Mouse (Mus musculus): Measurements from ENCODE around the gene Vmn1r71. TPM values are rescaled to one million over a fixed set of nuclear protein-coding genes. Genes with fewer than 3 reads are reported as not detected.
"Not testable (repeated sequence)": the region's sequence is repeated elsewhere in the genome, so short reads cannot be mapped to it uniquely, and the experiment has no call there.

Vmn1r71 gene
- polyA plus RNA-seq (2012; rRNA removed): not detected in 2 replicates

- H3K27me3 ChIP-seq (ENCODE audit: control insufficient read depth, insufficient read depth, low read length): no peaks in the 10 kb centered on the region
- no peak for TF ChIP-seq POLR2A (IDR thresholded peaks at IDR 0.05; ENCODE audit: borderline replicate concordance, insufficient read depth, low read length)
- no peak for TF ChIP-seq CTCF (IDR thresholded peaks at IDR 0.05; ENCODE audit: borderline replicate concordance, insufficient read depth, low read depth, low read length)
- DNase-seq: no peak
- H3K4me1 ChIP-seq (ENCODE audit: control insufficient read depth, insufficient read depth, low read length): no peaks in the 10 kb centered on the region
- H3K4me3 ChIP-seq (replicated peaks; ENCODE audit: insufficient read depth, low read depth, low read length): no peak within 1 kb of the TSS
- no peak within 1 kb of the TSS for H3K27ac ChIP-seq (ENCODE audit: insufficient read depth, low read length)
Observed at GRCm38 (mm10) chr7:10754264-10754663, at the start of gene Vmn1r71. Gene Vmn1r71, minus strand, starts transcription at chr7:10754364.

DNA sequence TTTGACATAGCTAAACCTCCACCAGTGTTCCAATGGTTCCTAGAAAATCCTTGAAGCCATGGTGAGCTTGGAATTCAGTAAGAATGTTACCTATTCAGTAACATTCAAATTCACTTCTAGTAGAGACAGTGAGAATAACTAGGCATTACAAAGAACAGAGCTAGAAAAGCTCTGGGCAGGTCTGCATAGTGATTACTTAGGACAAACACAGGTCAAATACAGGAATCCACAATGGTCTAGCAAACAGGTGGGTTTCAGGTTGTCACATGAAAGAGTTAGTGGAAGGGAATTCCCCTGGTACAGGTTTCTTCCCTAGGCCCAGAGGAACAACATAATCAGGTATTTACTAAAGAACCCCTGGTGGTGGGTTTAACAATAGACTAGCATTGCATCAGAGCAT, 3.4 kb upstream of the Vmn1r71 start:
- not testable (repeated sequence) for H3K27me3 ChIP-seq (ENCODE audit: control insufficient read depth, insufficient read depth, low read length); H3K4me3 ChIP-seq (replicated peaks; ENCODE audit: insufficient read depth, low read depth, low read length); H3K27ac ChIP-seq (ENCODE audit: insufficient read depth, low read length); DNase-seq; H3K4me1 ChIP-seq (ENCODE audit: control insufficient read depth, insufficient read depth, low read length)

Other genes with a start within 250 kb of the Vmn1r71 start
- not detected in 2 replicates for gene Vmn1r68, start 195.9 kb downstream of the Vmn1r71 start, polyA plus RNA-seq (2012; rRNA removed)
- not detected in 2 replicates for gene Vmn1r69, start 140.7 kb downstream of the Vmn1r71 start, polyA plus RNA-seq (2012; rRNA removed)
- gene Vmn1r70, start 122.8 kb downstream of the Vmn1r71 start, polyA plus RNA-seq (2012; rRNA removed): not detected in 2 replicates
- gene Nlrp4b, start 66.6 kb downstream of the Vmn1r71 start, polyA plus RNA-seq (2012; rRNA removed): not detected in 2 replicates
- gene Zscan4b, start 150.7 kb upstream of the Vmn1r71 start, polyA plus RNA-seq (2012; rRNA removed): not detected in 2 replicates

All from cerebellum, adult 2 months (tissue).